Mouse (Mus musculus): ENCODE data around the gene Egfl8.
A peak's percentile ranks its signal among the peaks of the same experiment; 100 is the strongest.

Egfl8 gene

DNA sequence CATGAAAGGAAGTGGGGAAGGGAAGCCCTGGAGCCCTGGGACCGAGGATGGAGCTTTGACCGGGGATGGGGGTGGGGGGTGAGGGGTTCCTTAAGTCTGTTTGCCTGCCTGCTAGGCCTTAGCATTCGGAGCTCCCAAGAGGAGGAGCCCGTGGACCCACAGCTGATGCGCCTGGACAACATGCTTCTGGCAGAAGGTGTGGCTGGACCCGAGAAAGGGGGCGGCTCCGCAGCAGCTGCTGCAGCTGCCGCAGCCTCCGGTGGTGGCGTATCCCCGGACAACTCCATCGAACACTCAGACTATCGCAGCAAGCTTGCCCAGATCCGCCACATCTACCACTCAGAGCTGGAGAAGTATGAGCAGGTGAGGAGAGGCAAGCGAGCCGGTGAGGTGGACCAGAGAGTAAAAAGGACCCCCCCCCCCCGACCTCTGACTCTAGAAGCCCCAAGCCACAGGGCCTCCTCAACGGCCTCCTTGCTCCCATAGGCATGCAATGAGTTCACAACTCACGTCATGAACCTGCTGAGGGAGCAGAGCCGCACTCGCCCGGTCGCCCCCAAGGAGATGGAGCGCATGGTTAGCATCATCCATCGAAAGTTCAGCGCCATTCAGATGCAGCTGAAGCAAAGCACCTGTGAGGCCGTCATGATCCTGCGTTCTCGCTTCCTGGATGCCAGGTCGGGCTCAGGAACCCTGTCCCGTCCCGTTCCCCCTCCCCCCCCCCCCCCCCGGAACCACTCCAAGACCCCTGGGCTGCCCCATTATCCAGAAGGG is 21.8 kb downstream of the Egfl8 start:
- no peak for DNase-seq

DNA sequence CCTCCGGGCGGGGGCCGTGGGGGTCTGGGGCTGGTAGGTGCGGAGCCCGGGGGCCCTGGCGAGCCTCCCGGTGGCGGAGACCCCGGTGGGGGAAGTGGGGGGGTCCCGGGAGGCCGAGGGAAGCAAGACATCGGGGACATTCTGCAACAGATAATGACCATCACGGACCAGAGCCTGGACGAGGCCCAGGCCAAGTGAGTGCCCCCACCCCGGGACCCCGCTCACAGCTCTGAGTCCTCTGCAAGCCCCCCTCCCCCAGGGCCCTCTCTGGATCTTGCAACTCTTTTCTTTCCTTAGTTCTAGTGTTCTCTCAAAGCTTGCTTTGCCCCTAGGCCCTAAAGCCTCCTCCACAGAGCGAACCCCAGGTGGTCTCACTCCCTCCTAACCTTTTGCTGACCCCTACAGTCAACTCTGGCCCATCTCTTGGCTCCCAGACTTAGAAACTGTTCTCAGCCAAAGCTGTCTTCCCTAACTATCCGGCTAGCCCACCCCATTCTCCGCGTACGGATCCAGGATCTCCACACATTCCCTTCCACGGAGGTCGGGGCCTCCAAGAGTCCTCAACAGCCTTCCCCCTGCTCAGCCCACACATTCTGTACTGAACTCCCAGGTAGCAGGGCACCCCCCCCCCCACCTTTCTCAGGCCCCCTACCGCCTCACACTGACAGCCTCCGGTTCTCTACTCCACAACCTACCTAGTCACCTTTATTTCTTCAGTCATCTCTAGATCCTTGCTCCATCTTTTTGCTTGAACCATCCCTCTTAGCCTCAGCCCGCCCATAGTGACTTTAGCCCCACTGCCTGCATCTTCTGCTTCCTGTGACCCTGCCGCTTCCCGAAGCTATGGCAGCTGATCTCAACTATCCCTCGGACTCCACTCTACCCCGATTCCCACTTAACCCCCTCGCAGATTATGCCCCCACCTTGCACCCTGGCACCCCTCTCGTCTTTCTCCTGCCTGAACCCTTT is 22.9 kb downstream of the Egfl8 start:
- no peak for DNase-seq

DNA sequence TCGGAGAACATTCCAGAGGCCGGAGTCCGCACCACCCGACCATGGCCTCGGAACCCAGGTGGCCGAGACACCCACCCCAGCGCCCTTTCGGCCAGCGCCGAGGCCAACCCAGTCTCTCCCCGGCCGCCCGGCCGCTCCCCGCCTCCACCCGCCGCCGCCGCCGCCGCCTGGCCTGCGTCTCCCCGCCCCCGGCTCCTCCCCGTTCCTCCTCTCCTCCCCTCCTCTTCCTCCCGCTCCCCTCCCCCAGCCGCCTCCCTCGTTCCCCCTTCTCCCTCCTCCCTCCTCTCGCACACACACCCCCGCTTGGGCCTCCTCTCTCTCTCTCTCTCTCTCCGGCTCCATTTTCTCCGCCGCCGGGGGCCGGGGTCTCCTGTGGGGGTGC is 23.8 kb downstream of the Egfl8 start:
- DNase-seq, result peak; percentile 83

DNA sequence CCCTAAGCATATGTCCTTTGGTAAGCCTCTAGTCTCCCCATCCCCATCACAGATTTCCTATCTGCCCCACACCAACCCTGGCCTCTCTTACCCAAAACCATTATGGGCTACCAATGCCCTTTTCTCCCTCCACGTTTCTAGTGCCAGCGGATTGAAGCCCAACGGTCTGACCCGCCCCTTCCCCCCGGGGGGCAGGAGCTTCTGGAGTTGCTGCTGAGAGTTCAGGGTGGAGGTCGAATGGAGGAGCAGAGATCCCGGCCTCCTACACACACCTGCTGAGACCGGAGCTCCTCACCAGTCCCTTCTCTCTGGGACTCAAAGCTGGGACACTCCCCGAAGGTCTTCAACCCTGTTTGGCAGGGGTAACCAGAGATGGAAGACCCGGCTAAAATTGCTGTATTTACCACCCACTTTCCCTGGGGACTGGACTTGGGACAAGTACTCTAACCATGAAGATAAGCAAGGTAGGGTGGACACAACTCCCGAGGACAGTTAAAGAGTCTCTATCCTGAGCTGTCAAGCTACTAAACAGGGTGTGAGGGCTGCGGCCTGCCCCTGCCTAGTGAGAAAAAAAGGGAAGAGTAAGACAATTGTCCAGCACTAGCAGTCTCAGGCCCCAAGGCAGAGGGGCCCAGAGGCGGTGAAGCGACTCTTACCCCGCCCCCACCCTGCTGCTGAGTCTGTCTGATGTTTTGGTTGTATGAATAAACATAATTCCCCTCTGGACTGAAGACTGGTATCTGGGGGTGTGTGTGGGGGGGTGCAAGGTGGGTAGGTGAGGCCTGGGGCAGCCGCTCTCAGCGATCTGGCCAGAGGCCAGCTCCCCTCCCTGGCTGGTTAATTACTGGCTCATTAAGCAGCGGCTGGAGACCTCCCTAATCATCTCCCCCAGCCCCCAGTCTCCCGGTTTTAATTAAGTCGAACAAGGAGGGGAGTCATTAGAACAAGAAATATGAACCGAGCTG is 24.5 kb downstream of the Egfl8 start, which contains the start of gene Pbx2:
TSS of gene Pbx2 (plus strand) at position 238 of the 965 bp plus-strand sequence.
- DNase-seq, result no peak

DNA sequence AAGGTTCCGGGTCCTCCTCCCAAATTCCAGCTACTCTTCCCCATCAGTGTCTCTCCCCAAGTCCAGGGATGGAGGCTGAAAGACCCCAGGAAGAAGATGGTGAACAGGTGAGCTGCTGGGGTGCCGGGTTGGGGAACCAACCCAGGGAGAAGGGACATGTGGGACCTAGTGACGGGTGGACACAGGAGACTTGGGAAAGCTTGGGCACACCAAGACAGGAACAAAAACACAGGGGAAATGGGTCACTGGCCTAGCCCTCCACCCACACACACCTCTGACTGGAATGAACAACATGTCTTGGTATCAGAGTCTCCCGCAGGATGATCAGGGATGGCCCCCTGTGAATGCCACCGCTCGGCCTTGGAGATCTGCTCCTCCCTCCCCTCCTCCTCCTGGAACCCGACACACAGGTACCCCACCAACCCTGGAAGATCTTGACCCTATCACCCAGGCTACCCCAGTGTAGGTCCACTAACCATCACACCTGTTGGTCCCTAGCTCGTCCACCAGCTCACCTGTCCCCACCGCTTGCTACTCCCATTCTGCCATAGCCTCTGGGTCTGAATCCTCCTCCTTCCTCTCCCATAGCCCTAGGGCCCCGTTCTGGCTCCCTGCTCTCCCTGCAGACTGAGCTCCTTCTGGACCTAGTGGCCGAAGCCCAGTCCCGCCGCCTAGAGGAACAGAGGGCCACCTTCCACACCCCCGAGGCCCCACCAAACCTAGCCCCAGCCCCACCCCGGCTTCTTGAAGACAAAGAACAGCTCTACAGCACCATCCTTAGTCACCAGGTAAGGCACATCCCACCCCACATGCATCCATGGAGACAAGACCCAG is 25.4 kb downstream of the Egfl8 start:
- DNase-seq, result no peak

DNA sequence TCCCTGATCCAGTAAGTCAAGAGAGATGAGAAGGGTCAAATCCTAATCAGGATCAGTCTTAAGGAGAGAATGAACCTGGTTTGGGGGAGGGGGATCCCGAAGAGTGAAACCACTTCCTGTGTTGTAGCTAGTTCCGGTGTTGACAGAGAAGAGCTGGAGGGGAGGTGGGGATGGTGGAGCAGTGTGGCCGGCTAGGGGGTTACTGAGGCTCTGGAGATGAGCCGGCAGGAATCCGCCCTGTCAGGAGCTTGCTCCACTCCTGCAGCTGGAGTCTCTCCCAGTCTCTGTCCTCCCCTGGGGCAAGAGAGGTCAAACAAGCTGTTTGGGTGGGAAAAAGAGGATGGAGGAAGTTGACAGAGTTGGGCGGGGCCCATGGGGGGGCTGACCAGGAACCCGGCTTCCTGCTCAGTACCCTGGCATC is 26.1 kb downstream of the Egfl8 start, which contains the start of gene Gpsm3:
TSS of gene Gpsm3 (plus strand) at position 126 of the 421 bp plus-strand sequence.
- DNase-seq, result no peak

DNA sequence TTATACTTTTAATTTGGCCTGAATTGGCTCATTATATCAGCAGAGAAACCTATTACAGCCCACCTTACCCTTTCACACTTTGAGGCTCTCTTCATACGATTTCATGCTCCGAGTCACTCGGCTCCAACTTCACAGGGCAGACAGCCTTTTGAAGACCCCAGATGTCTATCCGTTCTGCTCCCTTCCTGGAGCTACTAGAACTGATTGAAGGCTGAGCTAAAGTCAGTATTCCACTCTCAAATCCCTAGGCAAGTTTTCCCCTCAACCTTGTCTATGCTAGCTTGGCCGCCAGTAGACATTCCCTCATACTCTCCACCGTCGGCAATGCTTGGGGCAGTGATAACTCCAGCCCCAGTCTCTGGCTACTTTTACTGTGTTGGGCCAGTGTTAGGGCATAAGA is 26.6 kb downstream of the Egfl8 start:
- no peak for DNase-seq

DNA sequence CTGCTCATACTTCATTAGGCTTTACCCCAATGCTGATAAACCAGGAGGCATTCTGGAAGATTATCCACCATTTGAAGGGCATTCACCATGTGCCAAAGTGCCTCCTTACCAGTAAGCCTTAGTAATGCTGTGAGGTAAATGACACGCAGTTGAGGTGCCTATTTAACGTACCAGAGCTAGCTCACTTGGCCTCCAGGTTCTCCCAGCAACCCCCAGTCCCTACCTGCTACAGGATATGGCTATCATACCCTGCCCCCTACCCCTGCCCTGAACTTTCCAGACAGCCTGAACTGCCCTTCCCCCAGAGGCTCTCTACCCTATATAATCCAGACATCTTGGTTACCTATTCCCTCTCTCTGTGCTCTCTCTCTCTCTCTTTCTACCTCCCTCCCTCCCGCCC is 27.0 kb downstream of the Egfl8 start:
- DNase-seq, result no peak

DNA sequence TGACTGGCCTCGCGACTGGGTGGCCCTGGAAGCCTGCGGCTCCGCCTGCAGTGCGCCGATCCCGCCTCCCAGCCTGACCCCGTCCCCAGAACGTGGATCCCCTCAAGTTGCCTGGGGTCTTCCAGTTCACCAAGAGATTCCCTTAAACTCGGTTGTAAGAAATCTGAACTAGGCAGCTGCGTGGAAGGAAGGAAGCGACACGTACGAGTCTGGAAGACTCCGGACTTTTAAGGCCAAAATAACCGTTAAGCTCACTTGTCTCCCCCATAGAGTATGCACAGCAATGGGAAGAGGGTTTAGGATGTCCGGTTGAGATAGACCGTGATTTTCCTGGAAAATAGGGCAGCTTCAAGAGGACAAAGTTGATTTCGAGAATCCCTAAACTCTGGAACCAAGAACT is 28.0 kb downstream of the Egfl8 start:
- DNase-seq, result no peak

DNA sequence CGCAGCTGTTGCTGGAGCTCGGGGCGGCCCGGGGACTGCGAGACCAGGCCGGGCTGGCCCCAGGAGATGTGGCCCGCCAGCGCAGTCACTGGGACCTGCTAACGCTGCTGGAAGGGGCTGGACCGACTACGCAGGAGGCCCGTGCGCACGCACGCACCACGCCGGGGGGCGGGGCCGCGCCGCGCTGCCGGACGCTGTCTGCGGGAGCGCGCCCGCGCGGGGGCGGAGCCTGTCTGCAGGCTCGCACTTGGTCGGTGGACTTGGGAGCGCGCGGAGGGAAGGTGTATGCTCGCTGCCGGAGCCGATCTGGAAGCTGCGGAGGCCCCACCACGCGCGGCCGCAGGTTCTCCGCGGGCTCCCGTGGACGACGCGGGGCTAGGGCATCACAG is 28.4 kb downstream of the Egfl8 start:
- DNase-seq, result peak; percentile 100

DNA sequence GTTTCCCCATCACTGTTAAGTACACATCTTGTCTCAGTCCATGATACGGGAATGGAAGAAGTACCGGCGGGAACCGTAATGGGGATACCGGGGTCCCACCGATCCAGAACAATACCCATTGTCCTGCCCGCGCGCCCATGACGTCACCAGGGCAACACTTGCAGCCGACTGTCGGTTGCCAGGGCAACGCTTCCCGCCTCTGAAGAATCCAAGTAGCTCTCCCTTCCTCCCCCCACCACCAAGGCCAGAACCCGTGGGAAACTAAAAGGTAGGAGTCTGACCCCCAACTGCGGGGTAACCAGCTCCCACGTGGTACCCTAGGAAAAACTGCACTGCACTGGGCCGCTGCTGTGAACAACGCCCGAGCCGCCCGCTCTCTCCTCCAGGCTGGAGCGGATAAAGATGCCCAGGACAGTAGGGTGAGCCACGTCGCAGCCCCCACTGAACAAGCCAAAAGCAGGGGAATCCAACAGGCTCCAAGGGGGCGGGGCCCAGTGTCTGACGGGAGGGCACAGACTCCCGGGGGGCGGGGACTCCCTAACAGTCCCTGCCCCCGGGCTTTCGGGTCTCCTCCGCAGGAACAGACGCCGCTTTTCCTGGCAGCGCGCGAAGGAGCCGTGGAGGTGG is 28.9 kb downstream of the Egfl8 start:
- DNase-seq, result peak; percentile 86

DNA sequence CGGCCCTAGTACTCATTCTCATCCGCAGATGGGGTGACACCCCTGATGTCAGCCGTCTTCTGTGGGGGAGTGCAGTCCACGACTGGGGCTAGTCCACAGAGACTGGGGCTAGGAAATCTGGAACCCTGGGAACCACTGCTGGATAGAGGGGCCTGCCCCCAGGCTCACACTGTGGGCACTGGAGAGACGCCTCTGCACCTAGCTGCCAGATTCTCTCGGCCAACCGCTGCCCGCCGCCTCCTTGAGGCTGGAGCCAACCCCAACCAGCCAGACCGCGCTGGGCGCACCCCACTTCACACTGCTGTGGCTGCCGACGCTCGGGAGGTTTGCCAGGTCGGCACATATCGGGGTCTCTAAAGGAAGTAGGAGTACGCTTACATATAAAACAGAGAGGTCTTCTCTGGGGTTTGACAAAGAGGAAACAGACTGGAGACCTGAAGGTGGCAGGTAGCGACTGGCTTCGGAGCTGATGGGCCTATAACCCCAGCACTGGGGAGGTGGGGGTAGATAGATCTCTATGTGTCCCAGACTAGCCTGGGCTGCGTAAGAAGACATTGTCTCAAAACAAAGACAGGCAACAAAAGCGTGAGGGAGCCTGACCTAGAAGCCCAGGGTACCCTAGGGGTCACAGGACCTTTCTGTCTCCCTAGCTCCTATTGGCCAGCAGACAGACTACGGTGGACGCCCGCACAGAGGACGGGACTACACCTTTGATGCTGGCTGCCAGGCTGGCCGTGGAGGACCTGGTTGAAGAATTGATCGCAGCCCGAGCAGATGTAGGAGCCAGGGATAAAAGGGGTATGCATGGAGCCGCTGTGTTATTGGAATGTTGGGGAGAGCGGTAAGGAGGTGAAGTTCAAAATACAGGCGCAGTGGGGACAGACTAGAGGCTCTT is 29.6 kb downstream of the Egfl8 start:
- DNase-seq, result no peak

DNA sequence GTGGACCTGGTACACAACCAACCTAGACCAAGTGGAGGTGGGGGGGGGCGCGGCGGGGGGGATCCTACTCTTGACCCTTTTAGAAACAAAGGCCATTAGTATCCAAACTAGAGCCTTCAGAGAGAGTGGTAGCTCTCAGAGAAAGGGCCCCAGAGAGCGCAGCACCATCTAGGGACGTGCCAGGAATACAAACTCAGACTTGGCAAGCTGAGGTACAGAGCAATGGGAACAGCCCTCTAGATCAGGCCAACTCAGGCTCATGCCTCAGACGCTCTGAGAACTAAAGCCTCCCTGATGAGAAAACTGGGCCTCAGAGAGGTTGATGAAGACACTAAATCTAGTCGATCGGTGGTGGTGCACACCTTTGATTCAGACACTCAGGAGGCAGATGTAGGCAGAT is 30.6 kb downstream of the Egfl8 start:
- no peak for DNase-seq

DNA sequence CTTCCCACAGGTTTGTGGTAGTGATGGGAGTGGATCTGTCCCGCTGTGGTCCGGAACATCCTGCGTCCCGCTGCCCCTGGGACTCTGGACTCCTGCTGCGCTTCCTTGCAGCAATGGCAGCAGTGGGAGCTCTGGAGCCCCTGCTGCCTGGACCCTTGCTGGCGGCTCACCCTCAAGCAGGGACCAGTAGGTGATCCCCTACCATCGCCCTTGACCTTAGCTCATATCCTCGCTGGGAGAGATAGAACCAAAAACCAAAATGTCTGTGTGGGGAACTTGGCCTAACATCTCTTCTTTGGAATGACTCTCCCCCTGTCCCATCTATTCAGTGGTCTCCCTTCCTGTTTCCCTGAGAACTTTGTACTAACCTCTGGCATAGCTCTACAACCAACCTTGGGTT is 32.0 kb downstream of the Egfl8 start:
- DNase-seq, result no peak

DNA sequence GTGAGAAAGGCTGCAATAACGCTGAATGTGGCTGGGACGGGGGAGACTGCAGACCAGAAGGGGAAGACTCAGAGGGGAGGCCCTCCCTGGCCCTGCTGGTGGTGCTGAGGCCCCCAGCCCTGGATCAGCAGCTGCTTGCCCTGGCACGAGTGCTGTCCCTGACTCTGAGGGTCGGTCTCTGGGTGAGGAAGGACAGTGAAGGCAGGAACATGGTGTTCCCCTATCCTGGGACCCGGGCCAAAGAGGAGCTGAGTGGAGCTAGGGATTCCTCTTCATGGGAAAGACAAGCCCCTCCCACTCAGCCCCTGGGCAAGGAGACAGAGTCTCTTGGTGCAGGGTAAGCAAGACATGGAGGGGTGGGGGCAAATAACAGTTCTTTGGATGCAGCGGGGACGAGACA is 32.4 kb downstream of the Egfl8 start:
- DNase-seq, result no peak

DNA sequence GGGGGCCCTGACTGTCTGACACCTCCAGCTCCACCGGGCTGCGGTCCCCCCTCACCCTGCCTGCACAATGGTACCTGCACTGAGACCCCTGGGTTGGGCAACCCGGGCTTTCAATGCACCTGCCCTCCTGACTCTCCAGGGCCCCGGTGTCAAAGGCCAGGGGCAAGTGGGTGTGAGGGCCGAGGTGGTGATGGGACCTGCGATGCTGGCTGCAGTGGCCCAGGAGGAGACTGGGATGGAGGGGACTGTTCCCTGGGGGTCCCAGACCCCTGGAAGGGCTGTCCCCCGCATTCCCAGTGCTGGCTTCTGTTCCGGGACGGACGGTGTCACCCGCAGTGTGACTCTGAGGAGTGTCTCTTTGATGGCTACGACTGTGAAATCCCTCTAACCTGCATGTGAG is 33.2 kb downstream of the Egfl8 start:
- DNase-seq, result no peak

DNA sequence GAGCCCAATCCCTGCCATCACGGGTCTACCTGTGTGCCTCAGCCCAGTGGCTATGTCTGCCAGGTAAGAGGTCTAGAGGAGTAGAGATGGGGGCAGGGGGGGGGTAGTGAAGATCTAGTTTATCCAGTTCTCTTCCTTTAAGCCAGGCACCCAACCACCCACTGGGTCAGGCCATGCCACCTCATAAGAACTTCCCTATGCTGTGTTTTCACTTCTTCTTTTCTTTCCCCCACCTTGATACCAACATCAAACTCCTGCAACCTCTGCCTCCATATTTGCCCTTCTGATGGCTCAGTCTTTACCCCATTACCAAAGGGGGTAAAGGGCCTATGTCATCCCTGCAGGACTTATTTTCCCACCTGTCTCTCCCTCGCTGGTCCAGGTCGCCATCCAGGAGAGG is 37.7 kb downstream of the Egfl8 start:
- DNase-seq, result no peak

DNA sequence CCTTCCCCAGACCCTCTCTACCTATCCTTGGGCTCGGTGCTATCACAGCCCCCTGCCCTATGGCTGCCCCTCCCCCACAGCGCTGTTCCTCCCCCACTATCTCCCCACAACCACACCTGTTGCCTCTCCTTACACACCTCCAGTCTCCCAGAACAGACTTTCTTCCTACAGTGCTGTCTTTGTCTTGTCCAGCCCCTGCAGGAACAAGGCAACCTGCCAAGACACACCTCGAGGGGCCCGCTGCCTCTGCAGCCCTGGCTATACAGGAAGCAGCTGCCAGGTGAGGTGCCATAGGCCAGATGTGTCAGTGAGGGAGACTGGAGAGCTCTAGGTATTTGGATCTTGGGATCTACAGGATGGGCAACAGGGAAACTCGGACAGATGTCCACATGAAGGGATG is 39.2 kb downstream of the Egfl8 start:
- DNase-seq, result no peak

DNA sequence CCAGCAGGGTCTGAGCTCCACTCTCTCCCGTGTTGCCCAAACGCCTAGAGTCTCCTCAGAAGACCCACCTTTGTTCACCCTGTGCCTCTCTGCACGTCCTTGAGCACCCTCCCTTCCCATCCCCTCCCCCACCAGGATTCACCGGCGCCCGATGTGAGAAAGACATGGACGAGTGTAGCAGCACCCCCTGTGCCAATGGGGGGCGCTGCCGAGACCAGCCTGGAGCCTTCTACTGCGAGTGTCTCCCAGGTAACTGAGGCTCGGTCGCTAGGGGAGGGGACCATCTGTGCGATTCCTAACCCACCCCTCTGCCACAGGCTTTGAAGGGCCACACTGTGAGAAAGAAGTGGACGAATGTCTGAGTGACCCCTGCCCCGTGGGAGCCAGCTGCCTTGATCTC is 43.4 kb downstream of the Egfl8 start:
- DNase-seq, result no peak

DNA sequence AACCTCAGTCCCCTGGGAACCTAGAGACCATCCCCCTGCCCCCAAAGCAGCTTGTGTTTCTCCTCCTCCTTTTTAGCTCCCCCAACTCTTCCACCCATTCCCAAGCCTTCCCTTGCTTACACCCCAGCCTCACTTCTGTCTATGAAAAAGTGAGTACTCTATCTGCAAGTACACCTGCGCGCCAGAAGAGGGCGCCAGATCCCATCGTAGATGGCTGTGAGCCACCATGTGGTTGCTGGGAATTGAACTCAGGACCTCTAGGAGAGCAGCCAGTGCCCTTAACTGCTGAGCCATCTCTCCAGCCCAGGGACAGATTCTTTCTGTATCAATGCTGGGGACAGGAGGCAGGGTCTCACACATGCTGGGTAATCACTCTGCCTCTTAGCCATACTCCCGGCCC is 43.9 kb downstream of the Egfl8 start:
- DNase-seq, result no peak
